Mouse (Mus musculus): ENCODE results near the gene Gm10139. TPM values are rescaled to one million over a fixed set of nuclear protein-coding genes. Genes with fewer than 3 reads are reported as not detected.

The Gm10139 gene
- not detected for polyA plus RNA-seq (2017; shearing (Covaris generic))

DNA sequence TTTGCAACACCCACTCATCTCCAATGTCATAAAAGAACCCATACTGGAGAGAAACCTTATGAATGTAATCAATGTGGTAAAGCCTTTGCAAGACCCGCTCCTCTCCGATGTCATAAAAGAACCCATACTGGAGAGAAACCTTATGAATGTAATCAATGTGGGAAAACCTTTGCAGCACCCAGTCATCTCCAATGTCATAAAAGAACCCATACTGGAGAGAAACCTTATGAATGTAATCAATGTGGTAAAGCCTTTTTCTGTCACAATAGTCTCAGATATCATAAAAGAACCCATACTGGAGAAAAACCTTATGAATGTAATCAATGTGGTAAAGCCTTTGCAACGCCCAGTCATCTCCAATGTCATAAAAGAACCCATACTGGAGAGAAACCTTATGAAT is at the start of gene Gm10139:
TSS of gene Gm10139 (plus strand) at position 301 of the 400 bp plus-strand sequence.

Other genes with a start within 250 kb of the Gm10139 start
- gene Zfp369, start 233.9 kb upstream of the Gm10139 start, polyA plus RNA-seq (2017; shearing (Covaris generic)) = 14.8 TPM

Measured in CD4-positive, CD25-positive, alpha-beta regulatory T cell (primary cell).